Mouse (Mus musculus): ENCODE data around the gene Fyn. TPM values are rescaled to one million over a fixed set of nuclear protein-coding genes. Genes with fewer than 3 reads are reported as not detected.

The Fyn gene
- polyA plus RNA-seq, 1 experiment: 29.2 TPM

- DNase-seq: no peak
- TF ChIP-seq CTCF (IDR thresholded peaks at IDR 0.05; ENCODE audit: insufficient read depth, low read length) (no peak), POLR2A (IDR thresholded peaks at IDR 0.05; ENCODE audit: borderline replicate concordance, extremely low read depth, low read depth, low read length) (no peak)
- Histone ChIP-seq H3K4me1 (ENCODE audit: control insufficient read depth, insufficient read depth, low read length) (no peaks in the 10 kb centered on the region), H3K4me3 (replicated peaks; ENCODE audit: extremely low read depth, low read depth, low read length) (no peak overlapping the region)
- 30% methylated on average over 7 of the region's 7 CpGs for WGBS
Observed at GRCm38 (mm10) chr10:39540995-39541394, 172.3 kb downstream of the Fyn start.

GRCm38 (mm10) chr10:39541451-39541874 lies 172.8 kb downstream of the Fyn start:
- 60% methylated on average over 6 of the region's 6 CpGs for WGBS
- no peak for DNase-seq

GRCm38 (mm10) chr10:39541951-39542521 lies 173.4 kb downstream of the Fyn start:
- Histone ChIP-seq H3K4me1 (ENCODE audit: control insufficient read depth, insufficient read depth, low read length) (no peaks in the 10 kb centered on the region), H3K4me3 (replicated peaks; ENCODE audit: extremely low read depth, low read depth, low read length) (no peak overlapping the region)
- 23% methylated on average over 7 of the region's 7 CpGs for WGBS
- TF ChIP-seq CTCF (IDR thresholded peaks at IDR 0.05; ENCODE audit: insufficient read depth, low read length): no peak
- TF ChIP-seq POLR2A (IDR thresholded peaks at IDR 0.05; ENCODE audit: borderline replicate concordance, extremely low read depth, low read depth, low read length): no peak
- DNase-seq: no peak

More at GRCm38 (mm10) chr10:39541451-39541874, 172.8 kb downstream of the Fyn start:
- H3K4me3 ChIP-seq (replicated peaks; ENCODE audit: extremely low read depth, low read depth, low read length): no peak overlapping the region
- no peaks in the 10 kb centered on the region for H3K4me1 ChIP-seq (ENCODE audit: control insufficient read depth, insufficient read depth, low read length)
- TF ChIP-seq CTCF (IDR thresholded peaks at IDR 0.05; ENCODE audit: insufficient read depth, low read length) (no peak), POLR2A (IDR thresholded peaks at IDR 0.05; ENCODE audit: borderline replicate concordance, extremely low read depth, low read depth, low read length) (no peak)

GRCm38 (mm10) chr10:39542535-39543257 lies 174.0 kb downstream of the Fyn start:
- 58% methylated on average over 15 of the region's 15 CpGs for WGBS

GRCm38 (mm10) chr10:39543258-39543770 lies 174.7 kb downstream of the Fyn start:
- Histone ChIP-seq H3K4me1 (ENCODE audit: control insufficient read depth, insufficient read depth, low read length) (no peaks in the 10 kb centered on the region), H3K4me3 (replicated peaks; ENCODE audit: extremely low read depth, low read depth, low read length) (no peak overlapping the region)
- DNase-seq: no peak
- no peak for TF ChIP-seq CTCF (IDR thresholded peaks at IDR 0.05; ENCODE audit: insufficient read depth, low read length)
- TF ChIP-seq POLR2A (IDR thresholded peaks at IDR 0.05; ENCODE audit: borderline replicate concordance, extremely low read depth, low read depth, low read length): no peak
- 76% methylated on average over 5 of the region's 5 CpGs for WGBS

More at GRCm38 (mm10) chr10:39542535-39543257, 174.0 kb downstream of the Fyn start:
- Histone ChIP-seq H3K4me3 (replicated peaks; ENCODE audit: extremely low read depth, low read depth, low read length) (no peak overlapping the region), H3K4me1 (ENCODE audit: control insufficient read depth, insufficient read depth, low read length) (no peaks in the 10 kb centered on the region)
- DNase-seq: no peak
- TF ChIP-seq CTCF (IDR thresholded peaks at IDR 0.05; ENCODE audit: insufficient read depth, low read length): no peak
- TF ChIP-seq POLR2A (IDR thresholded peaks at IDR 0.05; ENCODE audit: borderline replicate concordance, extremely low read depth, low read depth, low read length): no peak

- no peak for DNase-seq
- Histone ChIP-seq H3K4me3 (replicated peaks; ENCODE audit: extremely low read depth, low read depth, low read length) (no peak overlapping the region), H3K4me1 (ENCODE audit: control insufficient read depth, insufficient read depth, low read length) (no peaks in the 10 kb centered on the region)
- TF ChIP-seq CTCF (IDR thresholded peaks at IDR 0.05; ENCODE audit: insufficient read depth, low read length) (no peak), POLR2A (IDR thresholded peaks at IDR 0.05; ENCODE audit: borderline replicate concordance, extremely low read depth, low read depth, low read length) (no peak)
- 89% methylated on average over 3 of the region's 3 CpGs for WGBS
Observed at GRCm38 (mm10) chr10:39547369-39548074, 178.9 kb downstream of the Fyn start.

GRCm38 (mm10) chr10:39550791-39551190 lies 182.1 kb downstream of the Fyn start:
- TF ChIP-seq POLR2A (IDR thresholded peaks at IDR 0.05; ENCODE audit: borderline replicate concordance, extremely low read depth, low read depth, low read length): no peak
- TF ChIP-seq CTCF (IDR thresholded peaks at IDR 0.05; ENCODE audit: insufficient read depth, low read length): no peak
- H3K4me1 ChIP-seq (ENCODE audit: control insufficient read depth, insufficient read depth, low read length): peaks cover 5% of the 10 kb centered on the region
- WGBS: 98% methylated on average over 2 of the region's 2 CpGs
- no peak for DNase-seq
- no peak overlapping the region for H3K4me3 ChIP-seq (replicated peaks; ENCODE audit: extremely low read depth, low read depth, low read length)

- TF ChIP-seq POLR2A (IDR thresholded peaks at IDR 0.05; ENCODE audit: borderline replicate concordance, extremely low read depth, low read depth, low read length) (no peak), CTCF (IDR thresholded peaks at IDR 0.05; ENCODE audit: insufficient read depth, low read length) (no peak)
- WGBS: 86% methylated on average over 9 of the region's 9 CpGs
- Histone ChIP-seq H3K4me3 (replicated peaks; ENCODE audit: extremely low read depth, low read depth, low read length) (no peak overlapping the region), H3K4me1 (ENCODE audit: control insufficient read depth, insufficient read depth, low read length) (peaks cover 10% of the 10 kb centered on the region)
- DNase-seq: no peak
Observed at GRCm38 (mm10) chr10:39551637-39552185, 183.1 kb downstream of the Fyn start.

GRCm38 (mm10) chr10:39552351-39552814 lies 183.7 kb downstream of the Fyn start:
- peaks cover 12% of the 10 kb centered on the region for H3K4me1 ChIP-seq (ENCODE audit: control insufficient read depth, insufficient read depth, low read length)
- no peak for DNase-seq
- WGBS: 22% methylated on average over 6 of the region's 6 CpGs
- H3K4me3 ChIP-seq (replicated peaks; ENCODE audit: extremely low read depth, low read depth, low read length): no peak overlapping the region
- TF ChIP-seq CTCF (IDR thresholded peaks at IDR 0.05; ENCODE audit: insufficient read depth, low read length): no peak
- TF ChIP-seq POLR2A (IDR thresholded peaks at IDR 0.05; ENCODE audit: borderline replicate concordance, extremely low read depth, low read depth, low read length): no peak

Measured in lung, adult 2 months (tissue).